Mouse (Mus musculus) heart, postnatal 0 days (tissue): ENCODE results near the gene Rps6ka5. TPM values are rescaled to one million over a fixed set of nuclear protein-coding genes. Genes with fewer than 3 reads are reported as not detected.
A peak's percentile ranks its signal among the peaks of the same experiment; 100 is the strongest.

Experiments used
- ATAC-seq: fragments of 200-750 bp; cut with Nextera tagmentation; 2 replicates; pipeline ENCODE4 v1.8.0; 2017; ENCODE audit warnings: low read depth, moderate number of reproducible peaks, moderate library complexity; ENCODE audit not compliant: insufficient read depth
- DNase-seq: peaks from one replicate; pipeline ENCODE4 v3.0.0-alpha.2; 2016; ENCODE audit warnings: low spot score
- H3K27ac ChIP-seq: fragments of 300-500 bp; sonication (generic); 2 replicates; pipeline ENCODE4 v1.5.1; 2014; ENCODE audit warnings: low read depth, mild to moderate bottlenecking
- H3K27me3 ChIP-seq: fragments of 300-500 bp; sonication (generic); 2 replicates; pipeline ENCODE4 v1.6.1; 2014; ENCODE audit warnings: low read length, mixed read lengths; ENCODE audit not compliant: control insufficient read depth, insufficient read depth
- H3K36me3 ChIP-seq: fragments of 300-500 bp; sonication (generic); replicated peaks from 2 replicates; pipeline ENCODE4 v1.6.1; 2014; ENCODE audit warnings: low read length, mixed read lengths; ENCODE audit not compliant: control insufficient read depth, insufficient read depth
- H3K4me1 ChIP-seq: fragments of 300-500 bp; sonication (generic); 2 replicates; pipeline ENCODE4 v1.6.1; 2014; ENCODE audit warnings: antibody characterized with exemption; ENCODE audit not compliant: control insufficient read depth, insufficient read depth
- H3K4me2 ChIP-seq: fragments of 300-500 bp; sonication (generic); 2 replicates; pipeline ENCODE4 v1.6.1; 2014; ENCODE audit warnings: low read depth, mild to moderate bottlenecking, low read length, moderate library complexity
- H3K4me3 ChIP-seq: fragments of 300-500 bp; sonication (generic); 2 replicates; pipeline ENCODE4 v1.5.1; 2014; ENCODE audit warnings: low read depth, low read length
- H3K9ac ChIP-seq: fragments of 300-500 bp; sonication (generic); replicated peaks from 2 replicates; pipeline ENCODE4 v1.6.1; 2014; ENCODE audit warnings: low read depth, low read length, mixed read lengths
- H3K9me3 ChIP-seq: fragments of 300-500 bp; sonication (generic); replicated peaks from 2 replicates; pipeline ENCODE4 v1.6.1; 2016; ENCODE audit warnings: low read length; ENCODE audit not compliant: control insufficient read depth
- CTCF ChIP-seq: IDR thresholded peaks from 2 replicates; pipeline ENCODE4 v1.5.1; 2016; ENCODE audit warnings: antibody characterized with exemption, control low read depth, low read depth
- EP300 ChIP-seq: IDR thresholded peaks from 2 replicates; pipeline ENCODE4 v1.6.1; 2016; ENCODE audit warnings: antibody characterized with exemption, low read depth
- WGBS: fragments of 180-500 bp; shearing (Covaris S2); extraction: QIAGEN DNeasy Blood & Tissue Kit; methylation state at CpG from one replicate; pipeline ENCODE4 v1.1.7; 2014; 5-methylcytosine and 5-hydroxymethylcytosine counted together
- polyA plus RNA-seq: library from polyadenylated mRNA; unstranded; fragments of >200 nt; fragmentation: Nextera tagmentation; extraction: Ambion mirVana; gene quantifications from 2 replicates; pipeline ENCODE4 v1.2.1, GENCODE M21; 2015
- total RNA-seq: library from RNA; depleted of rRNA; stranded (reverse); fragments of >200 nt; gene quantifications from 2 replicates; pipeline ENCODE4 v1.2.3, GENCODE M21; 2014; ENCODE audit warnings: low replicate concordance

Rps6ka5 gene
- total and polyA plus RNA-seq, 2 experiments from 2014 or later = 2.8 to 5.0 TPM

DNA sequence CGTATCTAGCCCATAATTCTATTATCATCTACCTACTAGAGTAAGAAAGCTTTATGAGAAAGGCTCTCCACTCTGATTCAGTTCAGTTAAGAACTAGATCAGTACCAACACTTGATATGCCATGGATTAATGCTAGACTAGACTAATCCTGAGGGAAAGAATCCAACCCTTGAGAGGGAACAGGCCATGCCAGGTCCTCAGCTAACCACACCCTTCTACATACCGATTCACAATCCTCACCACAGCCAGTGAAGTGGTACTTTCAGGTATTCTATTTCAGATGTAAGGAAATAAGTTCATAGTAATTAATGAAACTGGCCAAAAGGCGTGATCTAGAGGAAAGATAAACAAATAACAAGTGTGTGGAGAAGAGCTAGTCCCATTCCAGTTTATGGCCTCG is 70.8 kb downstream of the Rps6ka5 start:
- Histone ChIP-seq H3K4me1 (no peaks in the 10 kb centered on the region), H3K27ac (no peak overlapping the region), H3K4me3 (no peak overlapping the region), H3K4me2 (no peak overlapping the region), H3K9ac (no peak overlapping the region), H3K9me3 (no peaks in the 10 kb centered on the region), H3K36me3 (no peaks in the 10 kb centered on the region), H3K27me3 (no peaks in the 10 kb centered on the region)
- no peak for ATAC-seq
- TF ChIP-seq CTCF = no peak
- no peak for TF ChIP-seq EP300
- WGBS = 80% methylated on average over 4 of the region's 4 CpGs
- DNase-seq = no peak

DNA sequence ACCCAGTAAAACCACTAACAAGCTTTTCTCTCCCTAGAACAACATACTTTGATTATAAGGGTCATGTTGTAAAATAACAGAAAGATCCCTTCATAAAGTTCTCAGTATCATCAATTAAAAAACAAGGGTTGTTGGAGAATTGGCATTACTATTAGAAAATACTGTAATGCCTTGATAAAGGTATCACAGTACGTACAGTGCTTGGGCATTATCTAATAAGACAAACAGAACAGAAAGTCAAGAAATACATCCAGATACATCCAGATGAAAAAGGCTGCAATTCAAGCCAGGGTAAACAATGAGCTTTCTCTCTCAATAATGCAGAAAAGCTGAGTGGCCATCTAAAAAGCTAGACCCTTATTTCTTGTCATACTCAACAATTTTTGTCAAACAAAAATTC is 84.8 kb downstream of the Rps6ka5 start:
- Histone ChIP-seq H3K9ac (no peak overlapping the region), H3K4me2 (no peak overlapping the region), H3K9me3 (no peaks in the 10 kb centered on the region), H3K4me1 (0 out of 2 replicates have a peak, but pooled peaks cover under 1% of the 10 kb centered on the region), H3K36me3 (no peaks in the 10 kb centered on the region), H3K27ac (no peak overlapping the region), H3K4me3 (no peak overlapping the region), H3K27me3 (no peaks in the 10 kb centered on the region)
- DNase-seq = no peak
- WGBS = 75% methylated on average over 1 of the region's 1 CpGs
- TF ChIP-seq CTCF = no peak
- TF ChIP-seq EP300 = no peak
- ATAC-seq = no peak

DNA sequence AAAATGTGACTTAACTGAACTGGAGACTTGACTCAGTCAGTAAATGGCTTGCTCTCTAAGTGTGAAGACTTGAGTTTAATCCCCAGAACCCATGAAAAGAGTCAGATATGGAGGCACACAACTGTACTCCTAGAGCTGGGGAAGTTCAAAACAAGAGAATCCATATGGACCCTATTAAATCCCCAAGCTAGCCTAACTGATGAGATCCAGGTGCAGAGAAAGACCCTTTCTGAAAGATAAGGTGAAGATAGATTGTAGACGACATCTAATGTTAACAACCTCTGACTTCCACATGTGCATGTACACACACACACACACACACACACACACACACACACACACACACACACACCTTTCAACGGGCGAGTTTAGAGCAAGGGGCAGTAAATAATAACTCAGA is 86.1 kb downstream of the Rps6ka5 start:
- 52% methylated on average over 3 of the region's 3 CpGs for WGBS
- Histone ChIP-seq H3K4me3 (no peak overlapping the region), H3K4me1 (peaks cover 11% of the 10 kb centered on the region), H3K36me3 (no peaks in the 10 kb centered on the region), H3K27ac (no peak overlapping the region), H3K9ac (no peak overlapping the region), H3K4me2 (no peak overlapping the region), H3K9me3 (no peaks in the 10 kb centered on the region), H3K27me3 (no peaks in the 10 kb centered on the region)
- no peak for TF ChIP-seq CTCF
- TF ChIP-seq EP300 = no peak
- DNase-seq (no peak), ATAC-seq (no peak)

DNA sequence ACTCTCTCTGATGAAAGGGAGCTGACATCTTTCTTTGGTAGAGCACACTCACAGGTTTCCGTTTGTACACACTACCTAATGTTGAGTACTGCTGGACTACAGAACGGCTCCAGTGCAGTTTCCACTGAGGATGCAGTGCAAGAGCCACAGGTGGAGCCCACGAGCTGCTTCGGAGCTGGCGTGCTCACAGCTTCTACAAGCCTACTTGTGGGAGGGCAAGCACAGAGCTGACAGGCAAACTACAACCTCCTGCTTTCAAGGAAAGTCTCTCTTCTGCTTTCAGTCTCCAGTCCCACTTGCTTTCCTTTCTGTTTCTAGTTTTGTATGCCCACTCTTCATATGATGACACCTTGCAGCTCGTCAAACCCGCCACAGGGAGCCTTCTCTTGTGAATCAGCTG is 87.1 kb downstream of the Rps6ka5 start:
- DNase-seq (peak; percentile 82), ATAC-seq (peak; percentile 83)
- no peak overlapping the region for H3K27ac ChIP-seq

DNA sequence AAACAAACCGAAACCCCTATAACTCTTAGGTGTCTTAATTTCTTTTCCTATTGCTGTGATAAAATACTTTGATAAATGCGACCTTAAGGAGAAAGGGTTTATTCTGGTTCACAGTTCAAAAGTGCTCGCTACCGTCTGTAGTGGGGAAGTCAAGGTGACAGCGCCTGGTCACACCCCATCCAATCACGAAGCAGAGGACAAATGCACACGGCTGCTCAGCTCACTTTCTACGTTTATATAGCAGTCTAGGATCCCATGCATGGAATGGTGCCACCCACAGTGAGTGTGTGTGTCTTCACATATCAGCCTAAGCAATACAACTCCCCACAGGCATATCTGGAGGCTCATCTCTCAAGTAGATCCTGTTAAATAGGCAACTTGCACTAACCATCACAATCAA is 88.9 kb downstream of the Rps6ka5 start:
- WGBS = 89% methylated on average over 8 of the region's 8 CpGs
- Histone ChIP-seq H3K9ac (no peak overlapping the region), H3K4me2 (no peak overlapping the region), H3K4me3 (no peak overlapping the region), H3K27me3 (no peaks in the 10 kb centered on the region), H3K36me3 (no peaks in the 10 kb centered on the region), H3K9me3 (no peaks in the 10 kb centered on the region), H3K27ac (no peak overlapping the region), H3K4me1 (peaks cover 11% of the 10 kb centered on the region)
- DNase-seq = no peak
- TF ChIP-seq CTCF = no peak
- TF ChIP-seq EP300 = no peak
- no peak for ATAC-seq

More for the DNA sequence above, 87.1 kb downstream of the Rps6ka5 start:
- no peaks in the 10 kb centered on the region for H3K9me3 ChIP-seq
- peaks cover 11% of the 10 kb centered on the region for H3K4me1 ChIP-seq
- no peak overlapping the region for H3K4me3 ChIP-seq
- WGBS = 14% methylated on average over 7 of the region's 7 CpGs
- no peak overlapping the region for H3K9ac ChIP-seq
- H3K4me2 ChIP-seq = no peak overlapping the region
- H3K27me3 ChIP-seq = no peaks in the 10 kb centered on the region
- TF ChIP-seq EP300 (no peak), CTCF (peak; percentile 65)
- H3K36me3 ChIP-seq = no peaks in the 10 kb centered on the region

DNA sequence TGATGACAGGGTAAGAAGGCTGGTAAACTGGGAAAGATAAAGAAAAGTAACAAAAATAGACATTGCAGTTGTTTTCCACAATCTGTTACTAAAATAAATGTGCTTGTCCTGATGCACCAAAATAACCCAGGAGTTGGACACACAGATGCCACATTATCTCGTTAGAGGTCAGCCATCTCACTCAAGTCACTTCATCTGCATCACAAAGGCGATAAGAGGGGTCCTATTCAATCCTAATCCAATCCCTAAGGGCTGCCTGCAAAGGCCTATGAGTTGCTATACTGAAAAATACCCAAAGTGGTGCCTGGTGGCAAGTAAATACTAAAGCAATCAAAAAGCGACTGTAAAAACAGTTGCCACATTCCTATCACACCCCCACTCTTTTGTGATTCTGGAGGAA is 90.0 kb downstream of the Rps6ka5 start:
- ATAC-seq (no peak), DNase-seq (no peak)
- Histone ChIP-seq H3K9ac (no peak overlapping the region), H3K4me2 (no peak overlapping the region), H3K27ac (no peak overlapping the region), H3K27me3 (no peaks in the 10 kb centered on the region), H3K4me3 (no peak overlapping the region), H3K36me3 (no peaks in the 10 kb centered on the region), H3K9me3 (no peaks in the 10 kb centered on the region), H3K4me1 (peaks cover 11% of the 10 kb centered on the region)
- WGBS = 27% methylated on average over 3 of the region's 3 CpGs
- TF ChIP-seq CTCF (no peak), EP300 (no peak)
